Mouse (Mus musculus) forebrain, postnatal 0 days (tissue): Measurements from ENCODE around the gene Slco3a1. TPM values are rescaled to one million over a fixed set of nuclear protein-coding genes. Genes with fewer than 3 reads are reported as not detected.

ENCODE experiments used
- ATAC-seq: fragments of 200-750 bp; cut with Nextera tagmentation; 2 replicates; pipeline ENCODE4 v1.8.0; 2017; ENCODE audit warnings: mild to moderate bottlenecking, moderate library complexity
- DNase-seq: peaks from one replicate; pipeline ENCODE4 v3.0.0-alpha.2; 2015
- H3K27ac ChIP-seq: fragments of 300-500 bp; sonication (generic); 2 replicates; pipeline ENCODE4 v1.5.1; 2014; ENCODE audit warnings: low read depth, mild to moderate bottlenecking, antibody characterized with exemption, low read length, moderate library complexity, mixed read lengths
- H3K27me3 ChIP-seq: fragments of 300-500 bp; sonication (generic); 2 replicates; pipeline ENCODE4 v1.6.1; 2014; ENCODE audit warnings: mild to moderate bottlenecking, low read length, mixed read lengths; ENCODE audit not compliant: insufficient read depth
- H3K36me3 ChIP-seq: fragments of 300-500 bp; sonication (generic); 2 replicates; pipeline ENCODE4 v1.6.1; 2014; ENCODE audit warnings: mild to moderate bottlenecking, moderate library complexity; ENCODE audit not compliant: insufficient read depth
- H3K4me1 ChIP-seq: fragments of 300-500 bp; sonication (generic); 2 replicates; pipeline ENCODE4 v1.6.1; 2014; ENCODE audit warnings: antibody characterized with exemption; ENCODE audit not compliant: insufficient read depth
- H3K4me2 ChIP-seq: fragments of 300-500 bp; sonication (generic); 2 replicates; pipeline ENCODE4 v1.6.1; 2014; ENCODE audit warnings: low read depth, mild to moderate bottlenecking, moderate library complexity
- H3K4me3 ChIP-seq: fragments of 300-500 bp; sonication (generic); 2 replicates; pipeline ENCODE4 v1.5.1; 2014; ENCODE audit warnings: low read depth, low read length, mixed read lengths
- H3K9ac ChIP-seq: fragments of 300-500 bp; sonication (generic); 2 replicates; pipeline ENCODE4 v1.6.1; 2014; ENCODE audit warnings: mild to moderate bottlenecking
- H3K9me3 ChIP-seq: fragments of 300-500 bp; sonication (generic); 2 replicates; pipeline ENCODE4 v1.6.1; 2016; ENCODE audit warnings: low read length
- CTCF ChIP-seq: sonication (generic); IDR thresholded peaks from 2 replicates; pipeline ENCODE4 v1.5.1; 2016; ENCODE audit warnings: antibody characterized with exemption, control low read depth, low read depth
- WGBS: fragments of 180-500 bp; shearing (Covaris S2); extraction: QIAGEN DNeasy Blood & Tissue Kit; methylation state at CpG from one replicate; pipeline ENCODE4 v1.1.7; 2014; 5-methylcytosine and 5-hydroxymethylcytosine counted together
- polyA plus RNA-seq: library from polyadenylated mRNA; unstranded; fragments of >200 nt; fragmentation: Nextera tagmentation; extraction: Ambion mirVana; gene quantifications from 2 replicates; pipeline ENCODE4 v1.2.1, GENCODE M21; 2015
- total RNA-seq: library from RNA; depleted of rRNA; stranded (reverse); fragments of >200 nt; gene quantifications from 2 replicates; pipeline ENCODE4 v1.2.3, GENCODE M21; 2014

Slco3a1 gene
- total and polyA plus RNA-seq, 2 experiments from 2014 or later = 25.2 to 27.8 TPM

DNA sequence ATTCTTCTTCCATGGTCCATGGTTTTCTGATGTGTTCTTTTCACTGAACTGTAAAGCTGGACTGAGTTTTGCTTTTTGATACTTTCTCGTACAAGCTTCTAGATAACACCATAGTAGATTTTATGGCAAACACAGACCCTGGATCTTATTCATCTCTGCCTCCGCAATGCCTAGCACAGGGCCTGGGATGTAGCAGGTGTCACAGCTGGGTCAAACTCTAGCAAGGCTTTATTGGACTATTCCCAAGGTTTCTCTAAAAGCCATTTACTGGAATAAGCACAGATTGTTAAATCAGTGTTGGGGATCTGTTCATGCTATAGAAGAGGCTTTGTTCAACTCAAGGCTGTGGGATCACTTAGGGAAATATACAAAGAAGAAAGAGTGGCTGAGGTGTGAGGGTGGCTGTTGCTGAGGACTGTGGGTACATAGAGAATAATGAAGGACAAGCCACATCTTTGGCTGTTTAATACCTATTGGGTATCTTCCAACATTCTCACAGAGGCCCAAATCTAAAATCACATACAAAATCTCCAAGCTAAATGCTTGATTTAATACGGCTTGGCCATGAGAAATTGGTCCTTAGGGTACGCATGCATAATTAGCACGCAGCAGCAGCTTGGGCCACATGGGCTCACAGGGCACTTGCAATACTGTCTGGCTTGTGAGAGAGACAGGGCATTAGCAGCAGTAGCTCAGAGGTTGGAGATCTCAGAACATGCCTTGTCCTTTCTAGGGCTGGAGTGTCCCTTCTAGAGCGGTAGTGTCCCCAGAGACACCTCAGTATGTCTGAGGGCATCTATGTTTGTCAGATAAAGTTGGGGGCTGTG lies 241.1 kb downstream of the Slco3a1 start:
- Histone ChIP-seq H3K4me2 (no peak overlapping the region), H3K9ac (no peak overlapping the region), H3K27me3 (no peaks in the 10 kb centered on the region), H3K27ac (no peak overlapping the region), H3K4me1 (no peaks in the 10 kb centered on the region), H3K9me3 (no peaks in the 10 kb centered on the region), H3K36me3 (0 out of 2 replicates have a peak, but pooled peaks cover 4% of the 10 kb centered on the region), H3K4me3 (no peak overlapping the region)
- DNase-seq (no peak), ATAC-seq (no peak)
- 58% methylated on average over 6 of the region's 6 CpGs for WGBS
- no peak for TF ChIP-seq CTCF

DNA sequence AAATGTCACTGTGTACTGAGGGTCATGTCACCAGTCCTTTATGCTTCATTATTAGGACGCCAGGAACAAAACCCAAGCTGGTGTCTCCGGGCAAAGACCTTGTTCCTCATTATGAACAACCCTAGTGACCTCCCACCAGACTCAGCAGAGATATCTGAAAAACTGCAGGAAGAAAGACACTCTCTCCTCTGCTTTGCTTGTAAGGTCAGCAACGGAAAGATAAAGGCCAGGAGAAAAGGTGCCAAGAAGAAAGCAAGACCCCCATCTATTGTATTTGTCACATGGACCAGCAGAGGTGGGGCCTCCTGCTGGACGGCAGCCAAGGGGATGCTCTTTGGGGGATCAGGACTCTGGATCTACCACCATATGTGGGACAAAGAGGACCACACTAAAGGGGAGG lies 243.0 kb downstream of the Slco3a1 start:
- Histone ChIP-seq H3K9me3 (no peaks in the 10 kb centered on the region), H3K4me3 (no peak overlapping the region), H3K9ac (no peak overlapping the region), H3K27me3 (no peaks in the 10 kb centered on the region), H3K36me3 (no peaks in the 10 kb centered on the region), H3K4me2 (no peak overlapping the region), H3K4me1 (no peaks in the 10 kb centered on the region), H3K27ac (no peak overlapping the region)
- DNase-seq (no peak), ATAC-seq (no peak)
- WGBS = 55% methylated on average over 4 of the region's 4 CpGs
- TF ChIP-seq CTCF = no peak

DNA sequence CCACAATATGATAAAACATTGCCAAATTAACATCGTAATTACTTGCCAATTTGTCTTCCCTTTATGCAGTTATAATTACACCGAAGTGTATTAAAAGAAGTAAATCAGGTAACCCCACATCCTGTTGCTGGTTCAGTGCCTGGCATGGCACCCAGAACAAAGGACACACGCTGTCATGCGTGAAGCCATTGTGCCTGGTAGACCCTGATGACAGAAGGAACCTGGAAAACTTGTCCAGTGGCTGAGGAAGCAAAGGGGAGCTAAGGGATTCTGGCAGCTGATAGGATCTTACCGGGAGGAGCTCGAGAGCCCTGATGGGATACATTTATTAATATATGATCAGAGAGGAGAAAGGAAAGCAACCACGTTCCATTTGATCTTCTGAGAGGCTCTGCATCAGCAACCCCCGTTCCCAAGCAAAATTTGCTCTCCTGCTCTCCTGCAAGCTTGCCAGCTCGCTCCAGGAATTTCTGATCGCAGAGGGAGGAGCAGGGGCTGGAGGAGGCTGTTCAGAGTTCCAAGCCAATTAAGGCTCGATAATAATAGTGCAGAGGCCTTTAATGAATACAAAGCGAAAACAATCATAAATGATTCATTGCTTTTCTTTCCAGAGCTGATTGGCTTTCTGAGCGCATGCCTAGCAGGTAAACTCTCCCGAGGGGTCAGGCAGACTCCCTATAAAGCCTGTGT lies 250.8 kb downstream of the Slco3a1 start:
- ATAC-seq (peak; percentile 89; the same call in 1 of the 2 replicates), DNase-seq (peak; percentile 58)
- no peak for TF ChIP-seq CTCF
- Histone ChIP-seq H3K36me3 (no peaks in the 10 kb centered on the region; the same call in 1 of the 2 replicates), H3K27ac (peak overlapping the region; percentile 72), H3K9ac (peak overlapping the region; percentile 25; the same call in 1 of the 2 replicates), H3K27me3 (no peaks in the 10 kb centered on the region), H3K9me3 (no peaks in the 10 kb centered on the region), H3K4me1 (0 out of 2 replicates have a peak, but pooled peaks cover 10% of the 10 kb centered on the region), H3K4me3 (no peak overlapping the region), H3K4me2 (peak overlapping the region; percentile 24)
- WGBS = 11% methylated on average over 14 of the region's 14 CpGs

DNA sequence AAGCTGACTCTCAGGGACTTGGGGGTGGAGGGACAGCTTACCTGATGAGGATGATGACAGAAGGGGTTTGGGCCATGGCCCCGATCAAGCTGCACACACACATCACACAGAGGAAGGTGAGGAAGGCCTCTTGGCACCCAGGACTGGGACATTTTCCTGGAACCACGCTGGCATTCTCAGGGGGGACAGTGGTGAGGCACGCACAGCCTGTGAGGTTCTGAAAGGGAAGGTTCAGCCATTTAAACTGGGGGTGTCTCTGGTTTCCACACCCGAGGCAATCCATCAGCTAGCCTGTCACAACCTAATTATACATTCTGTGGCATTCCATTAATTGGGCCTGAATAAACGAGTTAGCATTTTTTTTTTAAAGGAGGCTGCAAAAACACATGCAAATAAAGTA lies 251.5 kb downstream of the Slco3a1 start:
- H3K27ac ChIP-seq = no peak overlapping the region
- no peaks in the 10 kb centered on the region for H3K27me3 ChIP-seq
- no peak overlapping the region for H3K4me2 ChIP-seq
- no peaks in the 10 kb centered on the region; the same call in 1 of the 2 replicates for H3K36me3 ChIP-seq
- TF ChIP-seq CTCF = no peak
- no peak overlapping the region for H3K4me3 ChIP-seq
- 0 out of 2 replicates have a peak, but pooled peaks cover 10% of the 10 kb centered on the region for H3K4me1 ChIP-seq
- no peak overlapping the region for H3K9ac ChIP-seq
- WGBS = 19% methylated on average over 5 of the region's 5 CpGs
- ATAC-seq (peak; percentile 64), DNase-seq (no peak)
- H3K9me3 ChIP-seq = no peaks in the 10 kb centered on the region

DNA sequence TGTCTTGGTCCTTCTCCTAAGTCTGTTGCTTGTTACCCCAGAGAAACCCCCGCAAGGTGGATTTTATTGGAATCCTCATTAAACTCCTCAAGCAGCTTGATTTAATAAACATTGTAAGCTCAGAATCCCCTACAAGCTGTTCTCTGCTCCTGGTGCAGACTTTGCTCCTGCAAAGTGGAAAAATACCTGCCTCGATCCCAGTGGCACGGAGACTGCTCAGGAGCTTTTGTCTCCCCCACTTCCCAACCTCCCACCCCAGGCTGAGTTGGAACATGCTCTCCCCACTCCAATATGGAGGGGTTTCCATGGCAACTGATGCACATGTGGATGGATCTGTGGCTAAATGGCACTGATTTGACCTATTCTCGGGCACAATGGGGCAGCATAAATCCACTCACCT lies 268.0 kb downstream of the Slco3a1 start:
- WGBS = 71% methylated on average over 4 of the region's 4 CpGs
- no peak overlapping the region for H3K27ac ChIP-seq
- DNase-seq (no peak), ATAC-seq (peak; percentile 45; the same call in 1 of the 2 replicates)
- H3K9ac ChIP-seq = no peak overlapping the region
- TF ChIP-seq CTCF = no peak
- H3K36me3 ChIP-seq = no peaks in the 10 kb centered on the region
- no peaks in the 10 kb centered on the region for H3K4me1 ChIP-seq
- H3K9me3 ChIP-seq = no peaks in the 10 kb centered on the region
- no peak overlapping the region for H3K4me2 ChIP-seq
- no peak overlapping the region for H3K4me3 ChIP-seq
- H3K27me3 ChIP-seq = no peaks in the 10 kb centered on the region

DNA sequence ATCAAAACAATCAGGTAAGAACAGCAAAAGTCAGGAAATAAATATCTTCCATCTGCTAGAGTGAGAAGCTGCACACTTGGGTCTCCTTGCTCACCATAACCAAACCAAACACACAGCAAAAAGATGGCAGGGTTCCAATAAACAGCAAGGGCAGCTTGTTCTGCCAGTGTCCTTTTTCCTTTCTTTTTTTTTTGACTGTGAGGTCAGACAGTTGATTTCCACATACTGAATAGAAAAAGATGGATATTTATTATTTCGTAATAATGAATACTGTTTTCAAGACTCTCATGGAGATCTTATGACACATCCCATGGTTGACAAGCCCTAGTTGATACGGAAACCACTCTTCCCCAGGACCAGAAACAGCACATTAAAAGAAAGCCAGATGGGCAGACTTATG lies 274.2 kb downstream of the Slco3a1 start:
- H3K4me2 ChIP-seq = no peak overlapping the region
- H3K9me3 ChIP-seq = no peaks in the 10 kb centered on the region
- DNase-seq (no peak), ATAC-seq (no peak)
- TF ChIP-seq CTCF = no peak
- H3K4me1 ChIP-seq = no peaks in the 10 kb centered on the region
- H3K27ac ChIP-seq = no peak overlapping the region
- H3K9ac ChIP-seq = no peak overlapping the region
- no peaks in the 10 kb centered on the region for H3K27me3 ChIP-seq
- 88% methylated on average over 2 of the region's 2 CpGs for WGBS
- H3K4me3 ChIP-seq = no peak overlapping the region
- no peaks in the 10 kb centered on the region for H3K36me3 ChIP-seq

DNA sequence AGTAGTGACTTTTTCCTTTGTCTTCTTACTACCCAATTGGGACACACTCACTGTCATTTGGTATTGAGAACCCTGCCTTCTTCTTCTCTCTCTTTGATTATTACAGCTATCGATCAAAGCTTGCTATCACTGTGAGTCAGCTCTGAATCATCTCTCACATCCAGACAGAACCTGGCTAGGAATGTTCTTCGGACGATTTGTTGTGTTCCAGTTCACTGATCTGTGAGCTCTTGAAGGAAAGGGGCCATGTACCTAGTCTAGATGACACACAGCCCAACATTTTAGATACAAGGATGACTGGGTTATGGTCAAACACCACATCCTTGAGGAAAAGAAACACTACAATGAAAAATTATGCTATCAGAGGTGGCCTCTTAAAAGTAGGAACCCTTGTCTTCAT lies 275.2 kb downstream of the Slco3a1 start:
- H3K27ac ChIP-seq = no peak overlapping the region
- H3K9me3 ChIP-seq = no peaks in the 10 kb centered on the region
- no peaks in the 10 kb centered on the region for H3K27me3 ChIP-seq
- TF ChIP-seq CTCF = no peak
- no peaks in the 10 kb centered on the region for H3K36me3 ChIP-seq
- no peak overlapping the region for H3K9ac ChIP-seq
- DNase-seq (no peak), ATAC-seq (no peak)
- no peak overlapping the region for H3K4me2 ChIP-seq
- H3K4me1 ChIP-seq = no peaks in the 10 kb centered on the region
- 95% methylated on average over 3 of the region's 3 CpGs for WGBS
- no peak overlapping the region for H3K4me3 ChIP-seq
